Mouse (Mus musculus) myocyte (in vitro differentiated cells): ENCODE data around the gene Pde3b.

Source experiments
- MAX ChIP-seq: IDR thresholded peaks from one replicate; pipeline ENCODE4 v1.6.1; 2011; ENCODE audit warnings: low read depth, mild to moderate bottlenecking, control low read depth
- POLR2A ChIP-seq: IDR thresholded peaks from one replicate; pipeline ENCODE4 v1.6.1; 2011; ENCODE audit warnings: low read depth, mild to moderate bottlenecking, control low read depth, moderate library complexity; ENCODE audit not compliant: insufficient read length
- POLR2AphosphoS2 ChIP-seq: IDR thresholded peaks from one replicate; pipeline ENCODE4 v1.6.1; 2011; ENCODE audit warnings: low read depth, control low read depth; ENCODE audit not compliant: insufficient read length
- USF1 ChIP-seq: IDR thresholded peaks from one replicate; pipeline ENCODE4 v1.6.1; 2011; ENCODE audit warnings: low read depth, mild to moderate bottlenecking, control low read depth, moderate library complexity

DNA sequence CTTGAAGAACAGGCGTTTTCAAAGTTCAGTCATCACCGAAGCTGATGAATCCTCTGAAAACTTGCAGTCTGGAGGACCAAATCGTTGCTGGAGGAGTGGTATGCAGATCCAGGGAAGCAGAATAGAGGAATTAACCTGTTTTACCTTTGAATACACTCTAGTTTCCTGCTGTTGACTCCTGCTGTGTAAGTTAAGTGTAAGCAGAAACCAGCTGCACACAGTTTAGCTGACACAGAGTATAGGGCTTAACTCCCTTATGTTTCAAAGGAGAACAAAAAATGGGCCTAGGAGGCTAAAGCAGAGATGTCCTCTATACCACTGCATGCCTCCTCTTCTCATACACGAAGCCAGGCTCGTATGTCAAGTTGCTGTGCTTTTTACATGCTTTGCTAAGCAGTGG is 63.8 kb downstream of the Pde3b start:
- TF ChIP-seq POLR2A, result no peak
- no peak for TF ChIP-seq POLR2AphosphoS2
- no peak for TF ChIP-seq USF1
- TF ChIP-seq MAX, result no peak
